In genomic region chrX:169320668-169321005, GRCm38 (mm10) we compare ENCODE assay signal across 8 mouse cellular contexts. TPM values are rescaled to one million over a fixed set of nuclear protein-coding genes. Genes with fewer than 3 reads are reported as not detected.
DNase-seq lines count a peak whose midpoint lies in the region; ATAC-seq and TF ChIP-seq lines count a peak whose summit lies in the region.
"Not testable (repeated sequence)": the region's sequence is repeated elsewhere in the genome, so short reads cannot be mapped to it uniquely, and the experiment has no call there.

No protein-coding gene starts in this region.

- H3K27ac ChIP-seq in bone marrow, adult 2 months (ENCODE audit: control insufficient read depth, insufficient read depth, low read depth, low read length, poor library complexity) = peak overlapping the region; percentile 93; the same call in 1 of the 2 replicates
- peak overlapping the region; percentile 90 for H3K27ac ChIP-seq in forebrain, embryonic 10.5 days
- not testable (repeated sequence) for H3K27ac ChIP-seq in heart, embryonic 13.5 days (replicated peaks); intestine, embryonic 14.5 days (ENCODE audit: low read depth); limb, embryonic 11.5 days (replicated peaks; ENCODE audit: low read depth, low read length); lung, embryonic 14.5 days (ENCODE audit: low read depth); stomach, embryonic 16.5 days (ENCODE audit: low read length)
- H3K27ac ChIP-seq in midbrain, postnatal 0 days (ENCODE audit: low read depth, low read length) = peak overlapping the region; percentile 57; the same call in 1 of the 2 replicates

- H3K4me1 ChIP-seq in bone marrow, adult 2 months (ENCODE audit: control insufficient read depth, insufficient read depth, low read length); intestine, embryonic 14.5 days (replicated peaks; ENCODE audit: control insufficient read depth, insufficient read depth, low read length); limb, embryonic 11.5 days (ENCODE audit: control insufficient read depth, insufficient read depth, low read length); lung, embryonic 14.5 days (ENCODE audit: insufficient read depth); midbrain, postnatal 0 days (ENCODE audit: insufficient read depth, low read length); stomach, embryonic 16.5 days (ENCODE audit: control insufficient read depth, insufficient read depth, low read length): not testable (repeated sequence)
- peaks cover 12% of the 10 kb centered on the region for H3K4me1 ChIP-seq in forebrain, embryonic 10.5 days
- H3K4me1 ChIP-seq in heart, embryonic 13.5 days = peaks cover 15% of the 10 kb centered on the region

- WGBS in bone marrow, adult 2 months = 24% methylated on average over 15 of the region's 15 CpGs
- 42% methylated on average over 15 of the region's 15 CpGs for WGBS in forebrain, embryonic 10.5 days
- WGBS in heart, embryonic 13.5 days = 20% methylated on average over 15 of the region's 15 CpGs
- WGBS in intestine, embryonic 14.5 days = 28% methylated on average over 15 of the region's 15 CpGs
- 37% methylated on average over 15 of the region's 15 CpGs for whole genome bisulfite sequencing in limb, embryonic 11.5 days
- WGBS in lung, embryonic 14.5 days = 29% methylated on average over 15 of the region's 15 CpGs
- WGBS in midbrain, postnatal 0 days = 31% methylated on average over 15 of the region's 15 CpGs
- 30% methylated on average over 15 of the region's 15 CpGs for WGBS in stomach, embryonic 16.5 days

- DNase-seq in forebrain, embryonic 10.5 days (ENCODE audit: extremely low spot score, low spot score); intestine, embryonic 14.5 days (ENCODE audit: low spot score); limb, embryonic 11.5 days (ENCODE audit: low spot score); lung, embryonic 14.5 days; midbrain, postnatal 0 days (ENCODE audit: low spot score): not testable (repeated sequence)

- H3K27me3 ChIP-seq in forebrain, embryonic 10.5 days (ENCODE audit: poor library complexity, severe bottlenecking) = peaks cover 70% of the 10 kb centered on the region
- H3K27me3 ChIP-seq in heart, embryonic 13.5 days (replicated peaks); intestine, embryonic 14.5 days (replicated peaks; ENCODE audit: control insufficient read depth, insufficient read depth, low read length); limb, embryonic 11.5 days (ENCODE audit: control insufficient read depth, insufficient read depth, low read length); lung, embryonic 14.5 days (ENCODE audit: insufficient read depth, low read length); midbrain, postnatal 0 days (ENCODE audit: insufficient read depth, low read length); stomach, embryonic 16.5 days (ENCODE audit: control insufficient read depth, insufficient read depth, low read length): not testable (repeated sequence)

- H3K9ac ChIP-seq in heart, embryonic 13.5 days = peak overlapping the region; percentile 50; the same call in 1 of the 2 replicates
- 0 out of 2 replicates have a peak overlapping the region, but pooled peaks have one; percentile 16 for H3K9ac ChIP-seq in intestine, embryonic 14.5 days (ENCODE audit: low read length)
- not testable (repeated sequence) for H3K9ac ChIP-seq in limb, embryonic 11.5 days (ENCODE audit: low read length); stomach, embryonic 16.5 days (ENCODE audit: low read length)
- H3K9ac ChIP-seq in lung, embryonic 14.5 days = peak overlapping the region; percentile 62
- H3K9ac ChIP-seq in midbrain, postnatal 0 days (replicated peaks; ENCODE audit: low read length, poor library complexity, severe bottlenecking) = peak overlapping the region; percentile 60; the same call in 1 of the 2 replicates

- ATAC-seq in heart, embryonic 13.5 days (ENCODE audit: extremely low read depth, insufficient number of reproducible peaks, low FRiP score, low TSS enrichment); limb, embryonic 11.5 days (ENCODE audit: insufficient number of reproducible peaks, low FRiP score, low TSS enrichment, low read depth); lung, embryonic 14.5 days (ENCODE audit: insufficient read depth); midbrain, postnatal 0 days (ENCODE audit: low FRiP score); stomach, embryonic 16.5 days (ENCODE audit: insufficient read depth, low FRiP score): not testable (repeated sequence)
- ATAC-seq in intestine, embryonic 14.5 days (replicated peaks; ENCODE audit: low FRiP score, low TSS enrichment, low read depth) = 0 out of 2 replicates have a peak, but pooled peaks have one; percentile 26

- H3K36me3 ChIP-seq in forebrain, embryonic 10.5 days (replicated peaks) = peaks cover 13% of the 10 kb centered on the region
- not testable (repeated sequence) for H3K36me3 ChIP-seq in heart, embryonic 13.5 days; intestine, embryonic 14.5 days (ENCODE audit: control insufficient read depth, insufficient read depth, low read length); limb, embryonic 11.5 days (ENCODE audit: control insufficient read depth, insufficient read depth, low read length); lung, embryonic 14.5 days (ENCODE audit: insufficient read depth); midbrain, postnatal 0 days (ENCODE audit: insufficient read depth, low read length); stomach, embryonic 16.5 days (ENCODE audit: control insufficient read depth, insufficient read depth, low read length)

- H3K4me2 ChIP-seq in heart, embryonic 13.5 days = peak overlapping the region; percentile 70
- peak overlapping the region; percentile 33 for H3K4me2 ChIP-seq in intestine, embryonic 14.5 days (ENCODE audit: low read length)
- H3K4me2 ChIP-seq in limb, embryonic 11.5 days (ENCODE audit: low read depth, severe bottlenecking) = not testable (repeated sequence)
- peak overlapping the region; percentile 45 for H3K4me2 ChIP-seq in lung, embryonic 14.5 days
- peak overlapping the region; percentile 30 for H3K4me2 ChIP-seq in midbrain, postnatal 0 days (ENCODE audit: low read depth, low read length, poor library complexity, severe bottlenecking)
- peak overlapping the region; percentile 44 for H3K4me2 ChIP-seq in stomach, embryonic 16.5 days (ENCODE audit: low read depth, low read length)

- not testable (repeated sequence) for TF ChIP-seq CTCF in bone marrow, adult 2 months (IDR thresholded peaks at IDR 0.05; ENCODE audit: control insufficient read depth, insufficient read depth, low read length); lung, embryonic 14.5 days (IDR thresholded peaks at IDR 0.05; ENCODE audit: low read depth); midbrain, postnatal 0 days (IDR thresholded peaks at IDR 0.05)

- H3K9me3 ChIP-seq in forebrain, embryonic 10.5 days; heart, embryonic 13.5 days; intestine, embryonic 14.5 days (ENCODE audit: control insufficient read depth, low read length); limb, embryonic 11.5 days (ENCODE audit: control insufficient read depth, low read length); lung, embryonic 14.5 days (ENCODE audit: low read depth, low read length); midbrain, postnatal 0 days (ENCODE audit: low read length); stomach, embryonic 16.5 days (replicated peaks; ENCODE audit: control insufficient read depth, low read length): not testable (repeated sequence)

- TF ChIP-seq POLR2A in bone marrow, adult 2 months (IDR thresholded peaks at IDR 0.05; ENCODE audit: borderline replicate concordance, control insufficient read depth, low read depth, low read length) = not testable (repeated sequence)

- peak overlapping the region; percentile 54 for H3K4me3 ChIP-seq in bone marrow, adult 2 months (replicated peaks; ENCODE audit: control insufficient read depth, low read depth, low read length)
- peak overlapping the region; percentile 61 for H3K4me3 ChIP-seq in forebrain, embryonic 10.5 days
- peak overlapping the region; percentile 65 for H3K4me3 ChIP-seq in heart, embryonic 13.5 days
- H3K4me3 ChIP-seq in intestine, embryonic 14.5 days (ENCODE audit: low read depth, low read length) = peak overlapping the region; percentile 52; the same call in 1 of the 2 replicates
- peak overlapping the region; percentile 54; the same call in 1 of the 2 replicates for H3K4me3 ChIP-seq in limb, embryonic 11.5 days (ENCODE audit: low read depth, low read length)
- H3K4me3 ChIP-seq in lung, embryonic 14.5 days (ENCODE audit: low read depth, low read length) = peak overlapping the region; percentile 55
- peak overlapping the region; percentile 55 for H3K4me3 ChIP-seq in midbrain, postnatal 0 days (ENCODE audit: low read depth, low read length)
- peak overlapping the region; percentile 58 for H3K4me3 ChIP-seq in stomach, embryonic 16.5 days (replicated peaks; ENCODE audit: low read length)

RNA-seq across cellular contexts. Expression of gene Hccs, which starts 0.5 kb away (rescaled TPM):
- polyA plus RNA-seq in bone marrow, adult 2 months (2011; ENCODE audit: insufficient read depth, insufficient read length, low replicate concordance, missing spikeins) = 2.4 and 4.8 TPM in 2 replicates
- polyA plus RNA-seq in forebrain, embryonic 10.5 days (2016; fragmentation: Nextera tagmentation; extraction: Ambion mirVana) = 39.2 and 39.3 TPM in 2 replicates
- polyA plus RNA-seq in heart, embryonic 13.5 days (2015; fragmentation: Nextera tagmentation; extraction: Ambion mirVana) = 42.1 and 45.3 TPM in 2 replicates
- 31.4 and 34.5 TPM in 2 replicates for polyA plus RNA-seq in intestine, embryonic 14.5 days (2014; fragmentation: Nextera tagmentation; extraction: Ambion mirVana)
- 39.9 and 40.3 TPM in 2 replicates for polyA plus RNA-seq in limb, embryonic 11.5 days (2014; fragmentation: Nextera tagmentation; extraction: Ambion mirVana)
- polyA plus RNA-seq in lung, embryonic 14.5 days (2014; fragmentation: Nextera tagmentation; extraction: Ambion mirVana) = 30.2 and 33.9 TPM in 2 replicates
- 28.6 and 29.2 TPM in 2 replicates for total RNA-seq in midbrain, postnatal 0 days (2014; rRNA removed)
- 31.6 and 34.9 TPM in 2 replicates for polyA plus RNA-seq in midbrain, postnatal 0 days (2015; fragmentation: Nextera tagmentation; extraction: Ambion mirVana)
- polyA plus RNA-seq in stomach, embryonic 16.5 days (2015; fragmentation: Nextera tagmentation; extraction: Ambion mirVana) = 22.4 and 24.7 TPM in 2 replicates
